ENCODE assay signal across 41 mouse cellular contexts in genomic region chr2:131868983-131869382, GRCm38 (mm10). TPM values are rescaled to one million over a fixed set of nuclear protein-coding genes. Genes with fewer than 3 reads are reported as not detected.
"Had no signal": no experiment of that assay in that cellular context is flagged by ENCODE, and none has a peak within 500 bp of the region (broad histone marks: within the 10 kb centered on the region; RNA-seq: fewer than 3 reads in every experiment).

No protein-coding gene starts in this region.

- H3K4me3 ChIP-seq: heart, embryonic 10.5 days; heart, embryonic 12.5 days; heart, embryonic 13.5 days; heart, embryonic 15.5 days; hindbrain, embryonic 10.5 days; hindbrain, embryonic 12.5 days; hindbrain, embryonic 13.5 days; hindbrain, embryonic 15.5 days; kidney, embryonic 15.5 days; layer of hippocampus, adult 2 months; left cerebral cortex, adult 2 months had no signal

- DNase-seq: heart, postnatal 10 days; heart, postnatal 14 days; heart, postnatal 36 days; heart, postnatal 4 days; kidney, adult 11 months; kidney, adult 18-20 months; kidney, adult 2 months; kidney, adult 8-10 months; kidney, adult 9 months; kidney, postnatal 10 days; kidney, postnatal 14 days; kidney, postnatal 25 days; kidney, postnatal 36 days; kidney, postnatal 4 days; layer of hippocampus, adult 9-11 months; layer of hippocampus, postnatal 36 days had no signal

- H3K36me3 ChIP-seq: heart, embryonic 10.5 days; heart, embryonic 12.5 days; heart, embryonic 13.5 days; heart, embryonic 15.5 days; hindbrain, embryonic 10.5 days; hindbrain, embryonic 12.5 days; hindbrain, embryonic 13.5 days; hindbrain, embryonic 15.5 days; kidney, embryonic 15.5 days had no signal

- H3K4me2 ChIP-seq: heart, embryonic 12.5 days; heart, embryonic 13.5 days; heart, embryonic 15.5 days; hindbrain, embryonic 12.5 days; hindbrain, embryonic 13.5 days; hindbrain, embryonic 14.5 days; hindbrain, embryonic 15.5 days; kidney, embryonic 15.5 days had no signal

- ATAC-seq: hindbrain, embryonic 16.5 days; hindbrain, postnatal 0 days; inflammation-experienced regulatory T-cells, adult 6 months; intestine, embryonic 16.5 days had no signal

- H3K9ac ChIP-seq: heart, embryonic 12.5 days; heart, embryonic 13.5 days; heart, embryonic 15.5 days; hindbrain, embryonic 12.5 days; hindbrain, embryonic 13.5 days; hindbrain, embryonic 14.5 days; hindbrain, embryonic 15.5 days; kidney, embryonic 15.5 days had no signal

- H3K27ac ChIP-seq: heart, embryonic 10.5 days; heart, embryonic 13.5 days; heart, embryonic 15.5 days; hindbrain, embryonic 10.5 days; hindbrain, embryonic 12.5 days; hindbrain, embryonic 13.5 days; hindbrain, embryonic 14.5 days; hindbrain, embryonic 15.5 days; hindbrain, postnatal 0 days; kidney, embryonic 15.5 days; kidney, postnatal 0 days; layer of hippocampus, adult 2 months; left cerebral cortex, adult 2 months had no signal

- H3K9me3 ChIP-seq: heart, embryonic 13.5 days; heart, embryonic 15.5 days; hindbrain, embryonic 12.5 days; hindbrain, embryonic 13.5 days; hindbrain, embryonic 15.5 days; kidney, embryonic 15.5 days had no signal

- H3K27me3 ChIP-seq: heart, embryonic 12.5 days; heart, embryonic 13.5 days; heart, embryonic 15.5 days; hindbrain, embryonic 12.5 days; hindbrain, embryonic 13.5 days; hindbrain, embryonic 15.5 days; kidney, embryonic 15.5 days had no signal

- H3K4me1 ChIP-seq: heart, embryonic 10.5 days; heart, embryonic 12.5 days; heart, embryonic 13.5 days; heart, embryonic 15.5 days; hindbrain, embryonic 12.5 days; hindbrain, embryonic 13.5 days; hindbrain, embryonic 15.5 days; kidney, embryonic 15.5 days had no signal

RNA-seq across cellular contexts. Expression of gene Erv3, which starts 9.4 kb away (rescaled TPM):
- polyA plus RNA-seq: heart, embryonic 10.5 days; heart, embryonic 12.5 days; heart, embryonic 13.5 days; heart, embryonic 14.5 days; heart, embryonic 15.5 days; heart, embryonic 16.5 days; heart, postnatal 0 days; hindbrain, embryonic 11.5 days; hindbrain, embryonic 12.5 days; hindbrain, embryonic 13.5 days; hindbrain, embryonic 15.5 days; hindbrain, embryonic 16.5 days; inflammation-experienced regulatory T-cells, adult 6 months; intestine, embryonic 14.5 days; intestine, embryonic 16.5 days; kidney, adult 2 months; kidney, embryonic 14.5 days; kidney, embryonic 15.5 days; kidney, embryonic 16.5 days; kidney, postnatal 0 days; large intestine, adult 2 months had no signal

RNA-seq across cellular contexts. Expression of gene Prn, which starts 40.8 kb away (rescaled TPM):
- polyA plus RNA-seq: heart, embryonic 13.5 days; heart, embryonic 14.5 days; heart, embryonic 15.5 days; heart, embryonic 16.5 days; heart, postnatal 0 days; hindbrain, embryonic 10.5 days; hindbrain, embryonic 11.5 days; hindbrain, embryonic 12.5 days; hindbrain, embryonic 13.5 days; hindbrain, embryonic 14.5 days; hindbrain, embryonic 15.5 days; hindbrain, embryonic 16.5 days; inflammation-experienced regulatory T-cells, adult 6 months; intestine, embryonic 14.5 days; intestine, embryonic 16.5 days; kidney, adult 2 months; kidney, embryonic 14.5 days; kidney, embryonic 15.5 days; large intestine, adult 2 months had no signal
